Mouse (Mus musculus) myocyte (in vitro differentiated cells): Measurements from ENCODE around the gene Pogk.

Experiments used
- E2F4 ChIP-seq: IDR thresholded peaks from one replicate; pipeline ENCODE4 v1.6.1; 2011; ENCODE audit warnings: mild to moderate bottlenecking, control low read depth, moderate library complexity; ENCODE audit not compliant: insufficient read depth
- MAX ChIP-seq: IDR thresholded peaks from one replicate; pipeline ENCODE4 v1.6.1; 2011; ENCODE audit warnings: low read depth, mild to moderate bottlenecking, control low read depth
- MYOD1 ChIP-seq, 3 experiments: IDR thresholded peaks; one replicate each; pipeline ENCODE4 v1.6.1; 2011; ENCODE audit warnings: control low read depth in 2 of 3, low read depth in 2 of 3, mild to moderate bottlenecking in 2 of 3, moderate library complexity in 1 of 3; ENCODE audit not compliant: insufficient read length in 2 of 3, control insufficient read depth in 1 of 3
- MYOG ChIP-seq, 3 experiments: IDR thresholded peaks; one replicate each; pipeline ENCODE4 v1.6.1; 2011; ENCODE audit warnings: control low read depth in 2 of 3, low read depth in 2 of 3, mild to moderate bottlenecking in 2 of 3; ENCODE audit not compliant: insufficient read length in 2 of 3, control insufficient read depth in 1 of 3, insufficient read depth in 1 of 3
- POLR2A ChIP-seq: IDR thresholded peaks from one replicate; pipeline ENCODE4 v1.6.1; 2011; ENCODE audit warnings: low read depth, mild to moderate bottlenecking, control low read depth, moderate library complexity; ENCODE audit not compliant: insufficient read length
- SRF ChIP-seq: IDR thresholded peaks from one replicate; pipeline ENCODE4 v1.6.1; 2011; ENCODE audit warnings: low read depth; ENCODE audit not compliant: control insufficient read depth, insufficient read length
- TCF3 ChIP-seq: IDR thresholded peaks from one replicate; pipeline ENCODE4 v1.6.1; 2011; ENCODE audit warnings: low read depth, control low read depth; ENCODE audit not compliant: insufficient read length
- USF1 ChIP-seq: IDR thresholded peaks from one replicate; pipeline ENCODE4 v1.6.1; 2011; ENCODE audit warnings: low read depth, mild to moderate bottlenecking, control low read depth, moderate library complexity

GRCm38 (mm10) chr1:166381336-166381735 lies 28.3 kb downstream of the Pogk start:
- TF ChIP-seq TCF3: no peak
- no peak for TF ChIP-seq USF1
- TF ChIP-seq POLR2A: no peak
- TF ChIP-seq SRF: no peak
- no peak for TF ChIP-seq E2F4
- TF ChIP-seq MYOG (IDR thresholded peaks at IDR 0.05; ENCODE audit: control insufficient read depth in 1 of 3, insufficient read depth in 1 of 3, insufficient read length in 2 of 3, low read depth in 2 of 3): no peak
- TF ChIP-seq MYOD1 (IDR thresholded peaks at IDR 0.05; ENCODE audit: control insufficient read depth in 1 of 3, insufficient read length in 2 of 3, low read depth in 2 of 3): no peak
- TF ChIP-seq MAX: no peak
